Mouse (Mus musculus) limb, embryonic 11.5 days (tissue): ENCODE data around the gene Sar1a. TPM values are rescaled to one million over a fixed set of nuclear protein-coding genes. Genes with fewer than 3 reads are reported as not detected.

Source experiments
- ATAC-seq: fragments of 200-750 bp; cut with Nextera tagmentation; 2 replicates; pipeline ENCODE4 v1.8.0; 2017; ENCODE audit warnings: low read depth; ENCODE audit not compliant: insufficient number of reproducible peaks, low FRiP score, low TSS enrichment
- DNase-seq: peaks from one replicate; pipeline ENCODE4 v3.0.0-alpha.2; 2015; ENCODE audit warnings: low spot score
- H3K27ac ChIP-seq: fragments of 300-500 bp; sonication (generic); replicated peaks from 2 replicates; pipeline ENCODE4 v1.5.1; 2014; ENCODE audit warnings: low read depth, mild to moderate bottlenecking, low read length
- H3K27me3 ChIP-seq: fragments of 300-500 bp; sonication (generic); 2 replicates; pipeline ENCODE4 v1.6.1; 2014; ENCODE audit warnings: mild to moderate bottlenecking, low read length, mixed read lengths; ENCODE audit not compliant: control insufficient read depth, insufficient read depth
- H3K36me3 ChIP-seq: fragments of 300-500 bp; sonication (generic); 2 replicates; pipeline ENCODE4 v1.6.1; 2014; ENCODE audit warnings: mild to moderate bottlenecking, low read length, moderate library complexity, mixed read lengths; ENCODE audit not compliant: control insufficient read depth, insufficient read depth
- H3K4me1 ChIP-seq: fragments of 300-500 bp; sonication (generic); 2 replicates; pipeline ENCODE4 v1.6.1; 2014; ENCODE audit warnings: low read length, mixed read lengths; ENCODE audit not compliant: control insufficient read depth, insufficient read depth
- H3K4me2 ChIP-seq: fragments of 300-500 bp; sonication (generic); 2 replicates; pipeline ENCODE4 v1.6.1; 2014; ENCODE audit warnings: low read depth, mild to moderate bottlenecking, moderate library complexity; ENCODE audit not compliant: severe bottlenecking
- H3K4me3 ChIP-seq: fragments of 300-500 bp; sonication (generic); 2 replicates; pipeline ENCODE4 v1.5.1; 2014; ENCODE audit warnings: low read depth, low read length
- H3K9ac ChIP-seq: fragments of 300-500 bp; sonication (generic); 2 replicates; pipeline ENCODE4 v1.6.1; 2014; ENCODE audit warnings: mild to moderate bottlenecking, low read length
- H3K9me3 ChIP-seq: fragments of 300-500 bp; sonication (generic); 2 replicates; pipeline ENCODE4 v1.6.1; 2016; ENCODE audit warnings: low read length; ENCODE audit not compliant: control insufficient read depth
- WGBS: fragments of 180-500 bp; shearing (Covaris S2); extraction: QIAGEN DNeasy Blood & Tissue Kit; methylation state at CpG from one replicate; pipeline ENCODE4 v1.1.7; 2014; 5-methylcytosine and 5-hydroxymethylcytosine counted together
- polyA plus RNA-seq: library from polyadenylated mRNA; unstranded; fragments of >200 nt; fragmentation: Nextera tagmentation; extraction: Ambion mirVana; gene quantifications from 2 replicates; pipeline ENCODE4 v1.2.1, GENCODE M21; 2014

The Sar1a gene
- polyA plus RNA-seq, result 245 and 250 TPM in 2 replicates

DNA sequence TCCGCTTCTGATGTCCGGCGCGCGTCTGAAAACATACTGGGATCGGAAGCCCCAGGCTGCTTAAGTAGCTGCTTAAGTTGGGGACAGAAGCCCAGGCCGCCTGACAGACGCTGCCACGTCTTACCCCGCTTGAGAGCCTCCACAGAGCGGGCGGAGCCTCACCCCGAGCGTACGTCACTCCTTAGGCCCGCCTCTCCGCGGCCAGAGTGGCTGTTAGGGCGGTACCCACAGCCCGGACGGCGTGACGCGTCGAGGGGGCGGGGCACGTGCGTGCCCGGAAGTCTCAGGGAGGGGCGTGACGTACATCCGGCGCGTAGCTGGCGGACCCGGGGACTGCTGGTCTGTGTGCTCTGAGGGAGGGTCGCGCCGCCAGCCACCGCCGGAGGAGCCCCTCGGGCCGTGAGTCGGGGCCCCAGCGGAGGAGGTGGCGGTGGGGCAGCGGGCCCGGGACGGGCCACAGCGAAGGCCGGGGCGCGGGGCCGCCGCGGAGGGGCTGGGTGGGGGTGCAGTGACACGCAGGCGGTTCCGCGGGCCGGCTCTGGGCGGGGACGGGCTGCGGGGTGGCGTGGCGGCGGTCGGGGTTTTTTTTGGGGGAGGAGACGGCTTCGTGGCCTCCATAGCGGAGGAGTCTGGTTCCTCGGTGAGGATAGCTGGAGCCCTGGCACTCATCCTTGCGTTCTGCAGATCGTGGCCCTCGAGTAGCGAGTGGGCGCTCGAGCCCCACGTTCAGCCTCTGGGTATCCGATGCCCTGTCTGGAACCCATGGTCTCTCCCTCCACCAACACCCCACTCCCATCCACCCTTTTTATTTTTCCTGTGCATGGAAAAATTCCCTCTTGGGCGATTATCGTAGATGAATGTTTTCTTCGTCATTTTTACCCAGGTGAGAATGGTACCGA, at the start of gene Sar1a:
TSS of gene Sar1a (plus strand) at position 285 of the 899 bp plus-strand sequence.
- under 1% methylated on average over 82 of the region's 84 CpGs for WGBS
- Histone ChIP-seq H3K9ac (peak within 1 kb of the TSS; percentile 84), H3K36me3 (peaks cover 2% of the 10 kb centered on the region; the same call in 1 of the 2 replicates), H3K4me1 (peaks cover 4% of the 10 kb centered on the region), H3K9me3 (no peaks in the 10 kb centered on the region), H3K4me2 (peak within 1 kb of the TSS; percentile 68), H3K27ac (0 out of 2 replicates have a peak within 1 kb of the TSS, but pooled peaks have one; percentile 24), H3K4me3 (peak within 1 kb of the TSS; percentile 80), H3K27me3 (no peaks in the 10 kb centered on the region)
- ATAC-seq, result peak; percentile 100
- DNase-seq, result peak; percentile 99

DNA sequence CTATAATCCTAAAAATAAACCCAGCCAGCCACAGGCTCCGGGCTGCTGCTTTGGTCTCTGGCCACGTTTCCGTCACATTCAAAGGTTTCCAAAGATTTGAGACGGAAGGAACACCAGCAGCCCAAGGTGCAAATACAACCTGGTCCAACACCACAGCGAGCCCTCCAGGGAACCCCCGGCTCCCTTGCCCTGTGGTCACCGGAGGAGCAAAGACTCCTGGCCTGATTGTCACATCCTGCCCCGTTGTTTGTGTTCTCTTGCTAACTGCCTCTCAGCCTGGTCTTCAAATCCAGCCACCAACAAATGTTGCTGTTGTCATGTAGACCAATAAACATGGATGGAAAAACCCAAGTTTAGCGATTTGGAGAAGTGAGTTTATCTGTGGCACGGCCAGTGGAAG, 47.7 kb upstream of the Sar1a start:
- Histone ChIP-seq H3K27me3 (no peaks in the 10 kb centered on the region), H3K4me2 (no peak overlapping the region), H3K4me3 (no peak overlapping the region), H3K4me1 (peaks cover 5% of the 10 kb centered on the region), H3K36me3 (no peaks in the 10 kb centered on the region), H3K9ac (no peak overlapping the region), H3K9me3 (no peaks in the 10 kb centered on the region), H3K27ac (no peak overlapping the region)
- WGBS, result 80% methylated on average over 10 of the region's 10 CpGs
- ATAC-seq (no peak), DNase-seq (no peak)

DNA sequence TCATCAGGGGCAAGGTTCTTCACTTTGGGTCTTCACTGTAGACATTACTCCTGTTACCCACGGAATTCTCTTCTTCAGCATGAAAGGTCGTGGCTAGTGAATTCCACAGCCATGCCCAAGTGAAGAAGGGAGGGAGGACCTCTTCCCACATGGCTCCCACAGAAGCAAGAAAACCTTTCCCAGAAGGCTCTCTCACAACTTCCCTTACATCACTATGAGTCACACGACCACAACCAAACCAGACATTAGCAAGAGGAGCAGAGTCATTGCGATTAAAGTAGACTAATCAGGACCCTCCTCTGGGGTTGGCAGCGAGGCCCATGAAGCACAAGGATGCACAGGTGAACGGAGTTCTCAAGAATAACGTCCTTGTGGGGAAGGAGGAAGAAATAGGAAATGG, 43.0 kb upstream of the Sar1a start:
- Histone ChIP-seq H3K36me3 (no peaks in the 10 kb centered on the region), H3K4me3 (no peak overlapping the region), H3K27me3 (no peaks in the 10 kb centered on the region), H3K4me1 (no peaks in the 10 kb centered on the region), H3K9me3 (no peaks in the 10 kb centered on the region), H3K9ac (no peak overlapping the region), H3K4me2 (no peak overlapping the region), H3K27ac (no peak overlapping the region)
- ATAC-seq (no peak), DNase-seq (no peak)
- WGBS, result 80% methylated on average over 7 of the region's 7 CpGs

DNA sequence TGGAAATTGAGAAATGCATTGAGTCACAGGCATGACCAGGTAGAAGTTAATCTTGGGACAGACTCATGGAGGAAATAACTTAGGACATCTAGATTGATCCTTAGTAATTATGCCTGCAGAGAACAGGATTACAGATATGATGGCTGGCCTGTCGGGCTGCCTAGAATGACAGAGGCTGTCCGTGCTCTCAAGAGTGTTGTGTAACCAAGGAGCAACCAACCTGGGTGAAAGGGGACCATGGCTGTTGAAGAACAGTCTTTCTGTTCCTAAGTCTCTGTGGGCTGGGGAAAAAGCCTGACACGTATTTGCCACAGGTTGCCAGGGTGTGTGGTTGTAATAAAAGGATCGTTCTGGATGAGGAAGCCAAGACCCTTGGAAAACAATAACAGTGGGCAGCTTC, 39.7 kb upstream of the Sar1a start:
- 70% methylated on average over 4 of the region's 4 CpGs for WGBS
- no peak for ATAC-seq

DNA sequence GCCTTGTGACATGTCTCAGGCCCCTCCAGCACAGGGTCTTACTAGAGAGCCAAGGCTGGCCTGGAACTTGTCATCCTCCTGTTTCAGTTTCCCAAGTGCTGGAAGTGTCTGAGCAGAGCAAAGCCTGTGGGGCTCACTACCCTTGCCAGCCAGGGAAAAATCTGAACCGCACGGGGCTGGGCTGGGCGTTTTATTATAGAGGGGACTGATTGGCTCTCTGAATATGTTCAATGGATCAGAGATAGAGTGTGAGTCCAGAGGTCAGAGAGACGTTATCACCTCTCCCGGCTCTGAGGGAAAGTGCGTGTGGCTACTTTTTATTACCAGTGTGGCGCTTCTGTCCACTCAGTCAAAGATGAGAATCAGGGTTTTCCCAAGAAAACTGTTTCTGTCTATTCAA, 33.5 kb upstream of the Sar1a start:
- H3K9me3 ChIP-seq, result no peaks in the 10 kb centered on the region
- WGBS, result 45% methylated on average over 7 of the region's 7 CpGs
- no peak overlapping the region for H3K4me2 ChIP-seq
- H3K4me3 ChIP-seq, result no peak overlapping the region
- H3K36me3 ChIP-seq, result no peaks in the 10 kb centered on the region
- peaks cover 3% of the 10 kb centered on the region; the same call in 1 of the 2 replicates for H3K4me1 ChIP-seq
- ATAC-seq (no peak), DNase-seq (no peak)
- no peak overlapping the region for H3K9ac ChIP-seq
- H3K27ac ChIP-seq, result no peak overlapping the region
- no peaks in the 10 kb centered on the region for H3K27me3 ChIP-seq

More for the DNA sequence above, 39.7 kb upstream of the Sar1a start:
- Histone ChIP-seq H3K4me2 (no peak overlapping the region), H3K27me3 (no peaks in the 10 kb centered on the region), H3K9me3 (no peaks in the 10 kb centered on the region), H3K4me1 (no peaks in the 10 kb centered on the region), H3K36me3 (no peaks in the 10 kb centered on the region), H3K4me3 (no peak overlapping the region), H3K9ac (no peak overlapping the region), H3K27ac (no peak overlapping the region)
- no peak for DNase-seq

DNA sequence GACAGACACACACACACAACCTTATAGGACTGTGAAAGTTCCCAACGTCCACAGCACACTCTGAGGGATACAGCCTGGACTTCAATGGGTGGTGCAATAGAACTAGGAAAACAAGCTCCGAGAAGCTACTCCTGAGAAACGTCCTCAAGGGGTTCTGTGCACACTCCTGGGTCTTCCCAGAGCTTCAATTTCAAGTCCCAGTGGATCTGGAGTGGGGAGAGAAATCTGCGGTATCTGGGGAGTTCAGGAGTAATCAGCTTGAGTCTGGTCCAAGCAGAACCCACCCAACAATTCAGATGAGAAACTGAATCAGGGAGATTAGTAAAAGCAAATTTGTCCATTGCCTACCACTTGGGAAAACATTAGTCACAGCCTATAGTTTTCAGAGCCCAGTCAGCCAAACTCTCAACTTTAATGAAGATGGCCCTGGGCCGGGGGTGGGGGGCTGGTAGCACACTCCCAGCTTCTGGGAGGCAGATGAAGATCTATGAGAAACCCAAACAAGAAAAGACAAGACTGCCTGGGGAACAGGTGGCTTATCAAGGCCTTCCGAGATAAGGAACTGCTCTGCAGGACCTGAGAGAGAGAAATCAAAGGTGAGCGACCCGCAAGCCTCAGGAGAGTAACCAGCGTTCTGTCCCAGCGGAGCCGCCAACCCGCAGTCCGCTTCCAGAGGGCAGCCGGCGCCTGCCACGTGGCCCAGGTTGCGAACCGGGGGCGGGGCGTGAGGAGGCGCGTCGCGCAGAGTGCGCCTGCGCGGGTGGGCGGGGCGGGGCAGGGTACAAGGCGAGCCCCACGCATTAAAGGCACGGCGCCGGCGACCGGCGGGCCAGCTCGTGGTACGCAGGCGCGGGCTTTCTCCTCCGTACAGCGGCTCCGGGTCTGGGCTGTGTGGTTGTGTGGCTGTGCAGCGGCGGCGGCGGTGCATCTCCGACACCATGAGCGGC, 32.0 kb upstream of the Sar1a start, which contains the start of gene Ppa1:
TSS of gene Ppa1 (plus strand) at position 763 of the 947 bp plus-strand sequence.
- ATAC-seq (peak; percentile 93), DNase-seq (peak; percentile 93)
- no peaks in the 10 kb centered on the region for H3K27me3 ChIP-seq
- no peaks in the 10 kb centered on the region for H3K36me3 ChIP-seq
- H3K4me1 ChIP-seq, result peaks cover 3% of the 10 kb centered on the region; the same call in 1 of the 2 replicates
- peak within 1 kb of the TSS; percentile 75; the same call in 1 of the 2 replicates for H3K27ac ChIP-seq
- WGBS, result 3% methylated on average over 42 of the region's 50 CpGs
- H3K4me2 ChIP-seq, result peak within 1 kb of the TSS; percentile 62
- peak within 1 kb of the TSS; percentile 87 for H3K4me3 ChIP-seq
- peak within 1 kb of the TSS; percentile 87 for H3K9ac ChIP-seq
- no peaks in the 10 kb centered on the region for H3K9me3 ChIP-seq

DNA sequence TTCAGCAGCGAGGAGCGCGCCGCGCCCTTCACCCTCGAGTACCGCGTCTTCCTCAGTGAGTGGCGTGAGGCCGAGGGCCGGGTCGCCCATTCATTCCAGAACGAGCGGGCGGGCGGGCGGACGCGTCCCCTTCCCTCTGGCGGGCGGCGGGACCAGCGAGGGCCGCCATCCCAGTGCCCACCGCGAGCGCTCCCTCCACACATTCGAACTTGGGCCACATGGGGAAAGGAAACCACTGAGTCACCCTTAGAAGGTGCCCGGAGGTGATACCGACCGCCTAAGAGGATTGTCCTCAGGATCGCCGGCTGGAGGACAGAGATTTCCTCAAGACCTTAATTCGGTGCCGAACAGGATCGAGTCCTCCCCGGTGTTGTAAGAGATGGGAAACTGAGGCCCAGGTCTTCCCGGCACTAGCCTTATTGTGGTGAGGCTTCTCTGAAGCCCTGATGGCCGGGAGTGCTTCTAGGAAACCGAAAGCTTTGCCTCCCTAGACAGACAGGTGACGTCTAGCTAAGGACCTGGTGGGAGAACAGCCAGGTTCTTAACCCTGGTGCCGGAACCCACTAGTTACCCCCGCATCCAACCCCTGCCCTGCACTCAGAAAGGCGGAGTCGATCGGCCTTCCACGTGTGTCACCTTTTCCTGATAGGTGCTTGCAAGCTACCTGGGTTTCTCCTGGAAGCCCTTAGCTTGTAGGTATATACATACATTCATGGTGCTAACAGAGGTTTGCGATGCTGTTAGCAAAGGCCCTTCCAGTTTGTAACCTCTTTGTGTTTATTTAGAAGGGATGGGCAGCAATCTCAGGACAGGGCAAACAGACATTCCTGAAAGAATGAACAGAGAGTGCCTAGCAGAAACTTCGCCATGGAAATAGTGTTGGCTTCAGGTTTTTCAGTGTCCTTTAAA, 31.1 kb upstream of the Sar1a start:
- Histone ChIP-seq H3K9ac (peak overlapping the region; percentile 87), H3K36me3 (no peaks in the 10 kb centered on the region; the same call in 1 of the 2 replicates), H3K4me1 (peaks cover 3% of the 10 kb centered on the region; the same call in 1 of the 2 replicates), H3K27ac (peak overlapping the region; percentile 75; the same call in 1 of the 2 replicates), H3K27me3 (no peaks in the 10 kb centered on the region), H3K4me2 (peak overlapping the region; percentile 62), H3K9me3 (no peaks in the 10 kb centered on the region), H3K4me3 (peak overlapping the region; percentile 87)
- WGBS, result under 1% methylated on average over 41 of the region's 49 CpGs
- peak; percentile 11; the same call in 1 of the 2 replicates for ATAC-seq
- peak; percentile 43 for DNase-seq
